Mouse (Mus musculus): ENCODE results near the gene Ank2.

The Ank2 gene

DNA sequence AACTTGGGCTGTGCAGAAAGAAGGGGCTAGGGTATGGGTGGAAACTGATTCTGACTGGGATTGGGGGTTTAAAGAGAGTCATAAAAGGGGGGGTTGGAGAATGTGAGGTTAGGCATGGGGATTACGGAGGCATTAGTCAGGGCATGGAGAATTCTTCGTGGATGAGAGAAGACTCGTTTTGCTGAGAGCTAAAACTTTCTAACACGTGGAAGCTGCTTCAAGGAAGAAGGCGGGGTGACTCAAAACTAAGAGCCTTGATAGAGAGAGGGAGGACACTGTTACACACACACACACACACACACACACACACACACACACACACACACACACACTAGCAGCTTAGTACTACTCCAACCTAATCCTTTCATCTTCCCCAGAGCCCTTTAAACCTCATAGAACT is 463.0 kb downstream of the Ank2 start:
- ATAC-seq (ENCODE audit: low TSS enrichment) = peak; percentile 20; the same call in 1 of the 2 replicates

DNA sequence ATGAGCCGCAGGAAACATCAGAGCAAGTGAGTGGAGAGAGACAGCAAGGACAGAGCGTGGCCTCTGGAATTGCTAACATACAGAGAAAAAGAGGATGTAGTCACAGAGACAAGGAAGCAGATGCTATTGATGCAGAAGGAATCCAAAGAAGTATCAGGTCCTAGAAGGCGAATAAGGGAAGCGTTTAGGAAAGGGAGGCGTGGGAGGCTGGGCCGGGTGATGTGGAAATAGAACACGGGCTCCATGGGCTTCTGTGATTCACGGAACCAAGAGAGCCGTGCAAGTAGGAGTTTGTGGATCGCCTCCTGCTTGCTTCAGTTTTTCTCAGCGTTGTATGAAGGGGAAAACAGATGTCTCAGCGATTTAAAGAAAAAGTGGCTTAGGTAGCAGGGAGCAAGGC is 463.6 kb downstream of the Ank2 start:
- peak; percentile 87 for ATAC-seq (ENCODE audit: low TSS enrichment)

DNA sequence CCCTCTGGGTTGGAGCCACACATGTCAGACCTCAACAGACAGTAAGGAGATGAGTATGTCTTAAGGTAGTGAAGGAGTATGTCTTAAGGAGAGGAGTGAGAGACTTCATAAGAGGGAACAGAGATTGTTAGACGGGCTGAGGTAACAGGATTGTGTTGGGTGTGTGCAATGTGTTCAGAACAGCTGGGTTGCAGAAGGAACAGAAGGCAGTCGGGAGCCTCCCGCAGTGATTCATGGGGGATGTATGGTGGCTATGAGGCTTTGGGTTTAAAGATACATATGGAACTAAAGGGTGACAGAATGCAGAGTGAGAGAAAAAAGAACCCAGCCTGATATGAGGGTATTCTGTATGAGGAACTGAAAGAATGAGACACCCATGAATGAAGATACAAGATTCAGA is 464.2 kb downstream of the Ank2 start:
- ATAC-seq (ENCODE audit: low TSS enrichment) = peak; percentile 31

DNA sequence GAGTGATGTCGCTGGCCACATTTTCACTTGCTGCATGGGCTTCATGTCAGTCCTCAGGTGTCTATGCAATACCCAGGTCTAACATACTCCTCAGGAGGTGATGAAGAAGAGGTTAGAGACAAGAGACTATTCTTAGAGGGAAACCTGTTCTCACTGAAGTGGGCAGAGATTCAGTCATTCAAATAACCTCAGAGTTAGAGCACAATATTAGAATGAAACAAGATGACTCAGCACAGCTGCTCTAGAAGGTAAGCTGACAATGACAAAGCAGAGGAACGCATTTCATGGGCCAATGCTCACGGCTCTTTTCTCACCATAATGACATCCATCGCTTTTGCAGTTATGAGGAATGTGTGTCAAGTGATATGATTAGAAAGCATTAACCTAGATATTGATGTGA is 475.2 kb downstream of the Ank2 start:
- no peak for ATAC-seq (ENCODE audit: low TSS enrichment)

DNA sequence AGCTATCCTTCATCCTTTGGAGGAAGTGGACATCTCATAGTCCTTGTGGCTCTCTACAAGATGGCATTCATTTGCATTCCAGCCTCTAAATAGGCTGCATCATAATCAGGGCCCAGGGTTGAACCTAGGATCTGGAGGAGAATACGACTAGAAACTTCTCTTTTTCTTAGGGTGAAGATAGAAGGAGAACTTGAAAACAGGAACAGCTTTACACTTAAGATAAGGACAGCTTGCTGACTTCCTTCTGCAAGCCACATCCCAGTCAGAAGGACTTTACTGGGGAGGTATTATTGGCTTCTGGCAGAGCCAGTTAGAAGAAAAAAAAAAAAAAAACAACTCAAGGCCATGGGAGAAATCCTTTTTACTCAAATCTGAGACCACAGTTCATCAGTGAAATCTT is 479.0 kb downstream of the Ank2 start:
- no peak for ATAC-seq (ENCODE audit: low TSS enrichment)

DNA sequence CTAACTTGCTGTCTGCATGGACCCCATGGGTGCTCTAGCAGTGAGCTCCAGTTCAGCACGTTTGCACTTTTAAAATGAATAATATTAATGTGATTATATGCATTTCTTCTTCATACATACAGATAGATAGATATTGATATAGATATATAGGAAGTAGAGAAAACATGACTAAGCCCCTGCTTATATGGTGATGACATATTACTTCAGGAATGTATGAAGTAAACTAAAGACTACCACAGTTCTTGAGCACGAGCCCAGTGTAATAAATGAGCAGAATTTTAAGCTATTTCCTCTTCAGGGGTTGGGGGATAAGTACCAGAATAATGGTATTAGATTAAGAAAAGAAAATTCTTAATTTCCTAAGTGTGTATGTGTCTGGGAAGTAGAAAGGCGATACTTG is 479.4 kb downstream of the Ank2 start:
- no peak for ATAC-seq (ENCODE audit: low TSS enrichment)

DNA sequence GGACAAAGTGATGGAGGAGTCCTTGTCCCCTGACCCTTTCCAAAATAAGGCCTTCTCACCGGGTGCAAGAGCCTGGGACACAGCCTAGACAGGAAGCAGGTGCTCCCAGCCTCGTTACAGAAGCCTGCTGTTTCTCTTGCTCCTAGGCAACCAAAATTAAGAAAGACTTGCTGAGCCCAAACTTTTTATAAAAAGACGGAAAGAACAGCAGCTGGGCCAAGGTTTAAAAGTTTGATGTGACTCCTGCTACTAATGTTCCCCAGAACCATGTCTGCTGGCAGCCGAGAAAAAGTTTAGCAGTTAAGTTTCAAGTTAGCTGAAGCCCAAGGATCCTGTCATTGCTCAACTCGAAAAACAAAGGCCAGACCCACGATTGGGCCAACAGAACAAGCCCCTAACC is 480.0 kb downstream of the Ank2 start:
- ATAC-seq (ENCODE audit: low TSS enrichment) = no peak

DNA sequence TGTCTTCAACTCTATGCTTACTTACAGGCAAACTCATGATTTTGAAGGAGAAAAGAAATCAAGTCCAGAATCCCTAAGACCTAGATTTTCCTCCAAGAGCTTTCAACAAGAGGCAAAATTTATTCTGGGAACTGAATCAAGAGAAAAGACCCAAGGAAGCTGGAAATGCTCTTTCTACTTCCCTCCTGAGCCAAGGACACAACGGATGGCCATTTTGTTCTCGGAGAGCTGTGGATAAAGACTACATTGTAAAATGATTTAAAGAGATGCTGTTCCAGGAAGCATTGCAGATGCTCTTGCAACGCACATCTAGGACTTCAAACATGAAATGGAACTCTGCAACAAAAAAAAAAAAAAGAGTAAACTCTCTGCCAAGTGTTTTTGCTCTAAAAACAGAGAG is 481.6 kb downstream of the Ank2 start:
- peak; percentile 25 for ATAC-seq (ENCODE audit: low TSS enrichment)

DNA sequence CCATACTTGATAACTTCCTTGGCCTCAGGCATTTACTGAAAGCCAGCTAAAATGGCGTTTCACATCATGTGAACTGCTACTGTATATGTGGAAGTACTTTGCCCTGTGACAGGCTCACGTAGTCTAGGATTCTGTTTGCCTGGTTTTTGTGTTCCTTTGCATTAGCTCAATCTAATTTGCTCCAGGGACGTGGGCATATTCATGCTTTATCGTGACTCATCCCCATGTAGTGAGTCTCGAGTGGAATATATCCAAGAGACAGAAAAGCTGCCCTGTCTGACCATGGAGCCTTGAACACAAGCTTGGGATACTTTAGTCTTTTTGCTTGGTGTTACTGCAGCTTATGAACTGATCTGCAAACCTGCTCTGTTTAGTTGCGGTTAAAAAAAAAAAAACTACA is 483.6 kb downstream of the Ank2 start:
- ATAC-seq (ENCODE audit: low TSS enrichment) = peak; percentile 60

DNA sequence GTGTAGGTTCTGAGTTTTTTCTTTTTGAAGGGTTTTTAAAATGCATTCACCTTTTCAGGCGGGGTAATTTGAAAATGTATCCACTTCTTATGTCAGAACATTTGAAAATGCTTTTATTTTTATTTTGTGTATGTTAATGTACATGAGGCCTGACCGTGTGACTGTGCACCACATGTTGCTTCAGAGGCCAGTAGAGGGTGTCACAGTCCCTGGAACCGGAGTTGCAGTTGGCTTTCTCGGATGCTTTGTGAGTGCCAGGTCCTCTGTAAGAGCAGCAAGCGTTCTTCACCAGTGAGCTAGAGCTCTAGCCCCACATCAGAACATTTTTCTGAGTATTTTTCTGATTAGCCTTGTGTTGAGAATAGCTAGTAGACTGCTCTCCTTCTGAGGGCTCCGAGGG is 484.0 kb downstream of the Ank2 start:
- ATAC-seq (ENCODE audit: low TSS enrichment) = peak; percentile 20

DNA sequence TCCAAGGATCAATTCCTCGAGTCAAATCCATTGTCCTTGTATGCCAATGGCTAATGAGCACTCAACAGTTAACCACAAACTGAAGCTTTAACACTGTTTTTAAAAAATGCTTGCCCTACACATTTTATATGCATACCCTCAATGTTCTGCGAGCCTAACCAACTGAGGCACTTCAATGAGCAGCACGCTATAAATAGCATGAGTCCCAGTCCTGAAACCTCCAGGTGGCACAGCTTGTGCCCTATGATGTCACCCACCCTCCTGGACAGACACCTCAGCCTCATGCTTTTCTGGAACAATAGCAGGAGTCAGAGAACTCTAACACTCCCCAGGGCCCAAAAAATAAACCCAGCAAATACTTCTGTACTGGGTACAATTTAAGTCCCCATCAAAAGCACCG is 485.2 kb downstream of the Ank2 start:
- no peak for ATAC-seq (ENCODE audit: low TSS enrichment)

DNA sequence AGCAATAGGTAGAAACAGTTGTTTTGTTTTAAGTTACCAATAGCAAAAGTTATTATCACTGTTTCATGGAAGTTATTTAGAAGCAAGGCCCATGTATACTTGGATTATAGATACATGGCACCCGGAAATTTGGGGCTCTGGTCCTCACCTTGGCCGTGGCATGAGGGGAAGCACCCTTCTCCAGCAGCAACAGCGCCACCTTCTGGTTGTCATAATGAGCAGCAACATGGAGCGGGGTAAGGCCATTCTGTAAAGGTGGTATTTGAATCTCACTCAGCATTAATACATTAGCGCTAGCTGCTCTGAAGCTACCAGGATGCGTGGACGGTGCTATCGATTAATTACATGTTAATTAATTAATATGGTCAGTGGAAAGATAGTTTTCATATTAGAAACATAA is 486.6 kb downstream of the Ank2 start:
- no peak for ATAC-seq (ENCODE audit: low TSS enrichment)

DNA sequence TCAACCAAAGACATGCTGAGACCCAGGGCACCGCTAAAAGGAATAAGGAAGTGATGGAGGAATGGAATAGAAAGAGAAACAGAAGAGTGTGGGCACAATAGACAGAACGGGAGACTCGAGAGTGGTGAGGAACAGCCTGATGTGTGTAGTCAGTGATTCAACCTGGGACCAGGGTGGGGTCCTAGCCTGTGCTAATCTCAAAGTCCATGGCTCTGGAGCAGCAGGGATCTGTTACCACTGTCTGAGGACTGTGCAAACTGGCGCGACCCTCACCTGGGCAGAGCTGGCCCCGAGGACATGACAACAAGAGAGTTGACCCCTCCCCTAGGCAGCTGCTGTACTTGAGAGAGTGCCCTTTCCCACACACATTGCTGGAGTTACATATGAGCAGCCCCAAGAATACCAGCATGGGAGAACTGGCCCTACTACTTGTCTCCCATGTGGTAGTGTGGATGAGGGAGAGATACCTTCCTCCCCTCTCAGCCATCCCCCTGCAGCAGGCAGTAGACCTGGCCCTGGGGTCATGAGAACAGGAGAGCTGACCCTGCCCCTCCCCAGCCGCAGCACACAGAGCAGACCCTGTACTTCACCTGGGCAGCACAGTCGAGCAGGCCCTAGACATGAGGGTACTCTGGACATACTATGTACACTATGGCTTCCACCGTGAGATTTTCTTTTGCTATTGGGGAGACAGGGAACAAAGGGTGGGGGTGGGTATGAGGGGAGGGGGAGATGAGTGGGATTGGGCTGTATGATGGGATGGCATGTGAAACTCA is 493.1 kb downstream of the Ank2 start:
- ATAC-seq (ENCODE audit: low TSS enrichment) = no peak

DNA sequence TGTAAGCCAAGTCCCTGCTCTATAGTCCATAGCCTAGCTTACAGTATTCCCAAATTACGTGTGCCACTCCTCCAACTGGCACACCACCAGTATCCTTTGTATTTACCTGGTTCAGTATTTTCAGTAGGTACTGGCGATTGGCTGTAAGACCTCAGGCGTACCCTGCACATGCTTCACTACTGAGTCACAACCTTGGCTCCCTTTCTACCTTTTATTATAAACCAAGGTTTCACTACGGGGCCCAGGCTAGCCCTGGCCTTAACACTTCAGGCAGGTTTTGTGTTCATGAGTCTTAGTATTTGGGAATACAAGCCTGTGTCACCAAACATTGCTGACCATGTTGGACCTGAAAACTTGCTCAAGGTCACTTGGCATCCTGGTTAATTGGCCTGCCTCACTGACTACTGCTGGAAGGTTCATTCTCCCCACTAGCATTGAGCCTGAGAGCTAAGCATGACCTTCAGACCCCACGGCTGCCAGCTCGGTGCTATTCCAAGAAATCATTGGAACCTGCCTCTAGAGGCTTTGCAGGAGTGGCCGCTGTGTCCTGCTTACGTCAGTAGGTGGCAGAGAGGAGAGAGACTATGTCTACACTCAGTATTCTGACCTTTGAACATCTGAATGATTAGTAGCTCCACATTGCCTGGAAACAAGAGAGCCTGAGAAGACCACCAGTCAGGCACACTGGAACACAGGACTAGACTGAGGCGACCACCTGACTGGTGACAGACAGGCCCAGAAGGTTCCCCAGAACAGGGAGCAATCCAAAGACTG is 494.1 kb downstream of the Ank2 start:
- peak; percentile 18; the same call in 1 of the 2 replicates for ATAC-seq (ENCODE audit: low TSS enrichment)

DNA sequence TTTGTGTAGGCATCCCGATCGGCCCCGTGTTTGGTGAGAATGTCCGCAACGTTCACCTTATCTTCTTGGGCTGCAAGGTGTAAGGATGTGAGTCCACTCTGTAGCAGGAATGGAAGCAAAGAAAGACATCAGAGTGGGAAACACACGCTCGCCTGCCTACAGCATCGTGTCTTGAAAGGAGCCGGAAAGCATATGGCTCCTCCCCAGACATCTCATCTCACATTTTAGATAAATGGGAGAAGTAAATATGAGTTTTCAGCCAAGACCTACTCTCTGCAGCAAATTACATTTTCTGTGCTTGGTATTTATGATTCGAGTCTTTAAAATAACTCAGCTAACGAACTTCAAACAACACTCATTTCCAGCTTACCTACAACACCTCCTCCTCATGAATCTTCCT is 495.2 kb downstream of the Ank2 start:
- peak; percentile 44 for ATAC-seq (ENCODE audit: low TSS enrichment)

DNA sequence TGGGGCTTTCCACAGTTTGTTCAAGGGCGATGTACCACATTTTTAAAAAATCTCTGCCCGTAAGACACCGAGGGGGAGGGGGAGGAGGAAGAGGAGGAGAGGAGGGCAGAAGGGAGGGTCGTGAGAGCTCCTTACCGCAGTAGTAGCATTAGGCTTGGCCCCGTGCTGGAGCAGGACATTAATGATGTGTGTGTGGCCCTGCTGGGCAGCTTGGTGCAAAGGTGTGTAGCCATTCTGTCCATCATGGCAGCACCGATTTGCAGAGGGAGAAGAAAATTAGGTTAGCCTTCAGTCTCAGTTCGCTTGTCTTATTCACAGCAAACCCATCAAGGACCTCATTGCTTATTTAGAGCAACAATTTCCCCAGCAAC is 500.4 kb downstream of the Ank2 start:
- no peak for ATAC-seq (ENCODE audit: low TSS enrichment)

DNA sequence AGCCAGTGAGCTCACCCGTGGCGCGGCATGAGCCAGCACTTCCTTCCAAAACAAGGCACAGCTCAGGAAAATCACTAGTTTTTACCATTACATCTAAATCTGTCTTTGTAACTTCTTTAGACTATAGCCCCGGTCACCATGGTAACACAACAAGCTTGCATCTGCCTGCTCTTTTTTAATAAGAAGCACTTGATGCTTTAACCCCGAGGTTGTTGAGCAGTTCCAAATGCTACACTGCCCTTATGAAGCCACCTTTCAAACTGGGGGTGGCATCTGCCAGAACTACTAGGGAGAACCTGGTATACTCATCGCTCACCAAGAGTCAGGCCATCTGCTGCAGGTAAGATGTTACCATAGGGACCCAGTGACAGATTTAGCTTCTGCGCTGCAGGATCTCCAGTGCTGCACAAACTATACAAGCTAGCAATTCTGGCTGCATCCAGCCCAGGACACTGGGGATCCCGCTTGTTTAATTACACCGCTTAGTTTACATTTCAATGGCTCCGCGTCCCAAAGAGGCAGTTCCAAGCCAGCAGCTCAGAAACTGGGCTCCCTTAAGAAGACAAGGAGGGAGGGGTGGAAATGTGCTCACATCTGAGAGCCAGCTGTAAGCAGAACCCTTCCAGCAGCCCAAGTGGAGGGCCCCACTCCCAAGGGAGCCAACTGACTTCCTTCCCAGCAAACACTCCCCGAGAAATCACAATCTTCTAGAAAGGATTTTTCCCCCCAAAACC is 501.0 kb downstream of the Ank2 start:
- peak; percentile 69 for ATAC-seq (ENCODE audit: low TSS enrichment)

DNA sequence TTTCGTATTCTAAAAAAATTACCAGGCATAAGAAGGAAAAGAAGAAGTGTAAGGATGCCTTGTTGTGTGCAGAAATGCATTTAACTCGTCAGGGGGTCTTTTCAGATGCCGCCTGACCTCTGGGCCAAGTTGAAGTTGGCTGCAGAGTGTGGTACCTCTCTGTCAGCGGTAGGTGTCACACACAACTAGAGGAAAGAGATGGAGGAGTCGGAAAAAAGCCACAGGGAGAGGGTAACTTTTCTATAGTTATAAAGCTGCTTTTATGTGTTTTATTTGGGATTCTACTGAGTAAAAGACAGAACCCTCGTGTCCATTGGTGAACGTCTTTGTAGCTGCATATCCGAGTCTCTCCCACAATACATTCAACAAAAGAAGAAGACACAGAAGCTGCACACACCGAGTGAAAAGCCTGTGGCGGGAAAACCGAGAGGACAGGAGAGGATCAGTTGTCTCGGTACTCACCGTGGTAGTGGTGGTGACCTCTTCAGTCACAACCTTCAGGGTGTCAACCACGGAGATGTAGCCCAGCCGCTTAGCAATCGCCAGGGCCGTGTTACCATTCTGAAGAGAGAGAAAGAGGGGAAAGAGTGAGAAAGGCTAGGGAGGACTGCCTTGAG is 501.7 kb downstream of the Ank2 start:
- 0 out of 2 replicates have a peak, but pooled peaks have one; percentile 10 for ATAC-seq (ENCODE audit: low TSS enrichment)

DNA sequence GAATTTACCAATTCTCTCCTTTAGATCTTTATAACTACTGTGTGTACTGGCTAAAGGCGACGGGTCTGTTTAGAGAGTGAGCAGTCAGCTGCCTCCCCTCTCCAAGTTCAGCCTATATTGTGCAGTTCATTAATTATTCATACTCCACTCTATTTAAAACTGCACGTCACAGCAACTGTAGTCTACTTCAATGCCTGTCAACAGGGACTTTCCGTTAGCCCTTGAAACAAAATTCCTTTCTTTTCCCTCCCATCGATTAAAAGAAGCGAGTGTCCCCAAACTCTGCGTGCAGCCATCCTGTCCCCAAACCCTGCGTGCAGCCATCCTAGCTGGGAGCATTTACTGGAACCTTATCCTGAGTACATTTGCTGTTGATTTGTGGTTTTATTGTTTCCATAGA is 502.4 kb downstream of the Ank2 start:
- ATAC-seq (ENCODE audit: low TSS enrichment) = no peak

DNA sequence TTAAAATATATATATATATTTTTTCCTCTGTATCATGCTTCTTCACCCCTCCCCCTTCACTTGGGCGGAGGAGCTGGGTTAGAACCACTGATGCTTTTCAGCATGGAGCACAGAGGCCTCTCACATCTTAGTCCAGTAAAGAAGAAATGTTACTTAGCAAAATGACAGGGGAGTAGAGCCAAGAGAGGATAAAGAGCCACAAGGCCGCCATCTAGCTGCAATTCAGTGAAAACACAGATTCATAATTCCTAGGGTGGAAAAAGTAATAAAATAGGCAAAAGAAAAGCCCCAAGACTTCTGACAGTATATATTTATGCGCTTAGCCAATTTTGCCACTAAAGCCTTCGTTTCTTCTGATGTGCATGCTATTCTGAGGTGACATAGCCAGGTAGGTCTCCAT is 503.2 kb downstream of the Ank2 start:
- ATAC-seq (ENCODE audit: low TSS enrichment) = no peak

DNA sequence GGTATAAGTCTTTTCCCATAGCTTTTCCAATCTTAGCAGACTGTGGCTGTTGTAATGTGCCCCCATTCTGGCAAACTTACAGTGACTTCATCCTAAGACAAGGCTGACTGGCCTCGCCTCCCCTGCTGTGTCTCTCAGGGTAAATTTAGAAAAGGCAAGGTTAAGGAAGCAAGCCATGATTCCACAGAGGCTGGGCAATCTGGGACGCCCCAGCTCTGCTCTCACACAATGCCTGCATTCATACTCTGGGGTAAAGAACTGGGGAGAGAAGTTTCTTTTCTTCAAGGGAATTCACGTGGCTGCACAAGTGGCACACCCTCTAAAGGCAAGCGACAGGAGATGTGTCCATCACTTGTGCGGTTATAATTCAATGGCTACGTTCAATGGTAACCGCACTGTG is 505.0 kb downstream of the Ank2 start:
- no peak for ATAC-seq (ENCODE audit: low TSS enrichment)

DNA sequence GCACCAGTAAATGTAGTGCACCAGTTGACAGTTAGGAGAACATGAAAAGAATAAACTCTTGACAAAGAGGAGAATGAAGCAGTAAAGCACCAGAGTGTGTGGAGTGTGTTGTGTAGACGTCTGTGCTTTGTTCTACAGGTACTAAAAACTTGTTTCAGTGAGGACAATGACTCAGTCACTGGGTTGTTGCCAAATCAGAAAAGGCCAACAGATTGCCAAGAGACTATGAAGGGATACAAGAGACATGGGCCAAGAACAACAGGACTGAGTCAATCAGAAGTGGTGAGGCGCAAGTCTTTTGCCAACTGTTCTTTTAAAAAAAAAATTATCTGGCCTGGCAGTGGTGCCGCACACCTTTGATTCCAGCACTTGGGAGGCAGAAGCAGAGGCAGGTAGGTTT is 509.2 kb downstream of the Ank2 start:
- ATAC-seq (ENCODE audit: low TSS enrichment) = peak; percentile 47
